Mouse (Mus musculus) lung, adult 2 months (tissue): ENCODE results near the gene Tnfrsf4. TPM values are rescaled to one million over a fixed set of nuclear protein-coding genes. Genes with fewer than 3 reads are reported as not detected.

ENCODE experiments used
- DNase-seq: peaks from one replicate; pipeline ENCODE4 v3.0.0; 2022
- H3K4me1 ChIP-seq: fragments of 200-500 bp; 2 replicates; pipeline ENCODE4 v1.6.1; 2011; ENCODE audit warnings: low read length; ENCODE audit not compliant: control insufficient read depth, insufficient read depth
- H3K4me3 ChIP-seq: fragments of 200-500 bp; replicated peaks from 2 replicates; pipeline ENCODE3; 2011; ENCODE audit warnings: low read depth, mild to moderate bottlenecking, control low read depth, low read length; ENCODE audit errors: extremely low read depth
- CTCF ChIP-seq: fragments of 200-500 bp; IDR thresholded peaks from 2 replicates; pipeline ENCODE4 v1.5.1; 2011; ENCODE audit warnings: mild to moderate bottlenecking, low read length, control low read depth; ENCODE audit not compliant: insufficient read depth
- POLR2A ChIP-seq: fragments of 200-500 bp; IDR thresholded peaks from 2 replicates; pipeline ENCODE4 v1.6.1; 2011; ENCODE audit warnings: low read depth, mild to moderate bottlenecking, control low read depth, low read length, borderline replicate concordance; ENCODE audit errors: extremely low read depth
- WGBS: fragments of 180-500 bp; shearing (Covaris S2); methylation state at CpG from one replicate; pipeline ENCODE4 v1.1.7; 2018; 5-methylcytosine and 5-hydroxymethylcytosine counted together
- polyA plus RNA-seq: library from polyadenylated mRNA; depleted of rRNA; stranded (reverse); fragments of >200 nt; gene quantifications from 2 replicates; pipeline ENCODE4 v1.2.3, GENCODE M21; 2012; rRNA removed

Tnfrsf4 gene
- 5.4 and 7.3 TPM in 2 replicates for polyA plus RNA-seq

- TF ChIP-seq POLR2A (no peak), CTCF (no peak)
Observed at GRCm38 (mm10) chr4:156013637-156014036, at the start of gene Tnfrsf4. Gene Tnfrsf4, plus strand, starts transcription at chr4:156013843.

GRCm38 (mm10) chr4:155964396-155964795, 49.2 kb upstream of the Tnfrsf4 start:
- Histone ChIP-seq H3K4me1 (no peaks in the 10 kb centered on the region), H3K4me3 (no peak overlapping the region)
- no peak for TF ChIP-seq CTCF
- no peak for TF ChIP-seq POLR2A
- 92% methylated on average over 11 of the region's 11 CpGs for WGBS
- no peak for DNase-seq

More at GRCm38 (mm10) chr4:156013637-156014036, at the start of gene Tnfrsf4:
- WGBS = 58% methylated on average over 8 of the region's 8 CpGs
- no peaks in the 10 kb centered on the region for H3K4me1 ChIP-seq
- DNase-seq = no peak
- no peak within 1 kb of the TSS for H3K4me3 ChIP-seq

DNA sequence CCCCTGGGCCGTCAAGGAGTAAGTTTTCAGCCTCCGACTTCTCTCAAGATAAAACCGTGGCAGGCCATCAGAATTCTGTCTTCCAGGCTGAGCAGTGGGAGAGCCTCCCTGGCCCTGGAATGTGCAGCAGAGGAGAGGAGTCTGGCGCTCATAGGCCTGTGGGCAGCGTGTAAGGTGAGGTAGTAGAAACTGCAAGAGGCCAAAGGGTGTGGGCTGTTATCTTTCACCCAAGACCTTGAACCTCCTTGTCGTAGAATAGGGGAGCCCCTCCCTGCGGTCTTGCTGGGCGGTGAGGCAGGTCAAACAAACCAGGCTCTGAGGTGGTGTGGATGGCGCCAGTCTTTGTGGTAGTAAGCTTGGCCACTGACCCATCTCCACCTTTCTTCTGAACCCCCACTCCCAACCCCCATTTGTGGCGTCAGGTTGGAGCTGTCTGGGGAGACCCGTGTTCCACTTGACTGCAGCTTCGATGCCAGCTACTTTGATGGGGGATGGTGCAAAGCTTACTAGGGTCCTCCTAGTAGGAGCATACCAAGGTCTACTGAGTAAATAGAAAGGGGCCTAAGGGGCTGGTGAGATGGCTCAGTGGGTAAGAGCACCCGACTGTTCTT, 44.5 kb upstream of the Tnfrsf4 start:
- no peak for TF ChIP-seq POLR2A
- no peak overlapping the region for H3K4me3 ChIP-seq
- no peak for DNase-seq
- H3K4me1 ChIP-seq = no peaks in the 10 kb centered on the region
- WGBS = 70% methylated on average over 13 of the region's 13 CpGs

GRCm38 (mm10) chr4:155970286-155970685, 43.4 kb upstream of the Tnfrsf4 start:
- Histone ChIP-seq H3K4me3 (no peak overlapping the region), H3K4me1 (no peaks in the 10 kb centered on the region)
- TF ChIP-seq CTCF (no peak), POLR2A (no peak)
- DNase-seq = no peak
- WGBS = 78% methylated on average over 5 of the region's 5 CpGs

- Histone ChIP-seq H3K4me3 (no peak overlapping the region), H3K4me1 (no peaks in the 10 kb centered on the region)
- WGBS = 78% methylated on average over 6 of the region's 6 CpGs
- no peak for DNase-seq
- TF ChIP-seq POLR2A = no peak
- no peak for TF ChIP-seq CTCF
Observed at GRCm38 (mm10) chr4:155972651-155973050, 41.0 kb upstream of the Tnfrsf4 start.

- TF ChIP-seq POLR2A (no peak), CTCF (no peak)
- no peak for DNase-seq
- Histone ChIP-seq H3K4me1 (no peaks in the 10 kb centered on the region), H3K4me3 (no peak overlapping the region)
- 84% methylated on average over 2 of the region's 2 CpGs for WGBS
Observed at GRCm38 (mm10) chr4:155973239-155973638, 40.4 kb upstream of the Tnfrsf4 start.

GRCm38 (mm10) chr4:155981436-155982082, 32.1 kb upstream of the Tnfrsf4 start:
- Histone ChIP-seq H3K4me3 (no peak overlapping the region), H3K4me1 (no peaks in the 10 kb centered on the region)
- TF ChIP-seq CTCF (no peak), POLR2A (no peak)
- WGBS = 69% methylated on average over 12 of the region's 12 CpGs
- DNase-seq = no peak

DNA sequence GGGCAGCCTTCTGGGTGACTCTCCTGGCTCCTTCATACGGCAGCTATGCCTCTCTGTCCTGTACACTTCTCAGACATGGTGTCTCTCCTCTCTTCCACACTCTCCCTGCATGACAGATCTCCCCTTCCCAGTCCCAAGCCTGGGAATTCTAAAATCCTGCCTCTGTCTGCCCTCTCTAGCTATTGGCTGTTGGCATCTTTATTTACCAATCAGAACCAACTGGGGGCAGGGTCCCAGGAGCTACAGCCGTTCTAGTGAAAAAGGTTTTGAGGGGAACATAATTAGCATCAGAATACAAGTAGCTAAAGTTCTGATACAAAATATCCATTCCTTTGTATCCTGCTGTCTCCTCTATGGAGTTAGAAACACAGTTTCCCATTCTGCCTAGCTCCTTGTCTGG, 29.9 kb upstream of the Tnfrsf4 start:
- 23% methylated on average over 2 of the region's 2 CpGs for WGBS
- TF ChIP-seq POLR2A (no peak), CTCF (no peak)
- DNase-seq = no peak
- H3K4me1 ChIP-seq = no peaks in the 10 kb centered on the region
- H3K4me3 ChIP-seq = no peak overlapping the region

DNA sequence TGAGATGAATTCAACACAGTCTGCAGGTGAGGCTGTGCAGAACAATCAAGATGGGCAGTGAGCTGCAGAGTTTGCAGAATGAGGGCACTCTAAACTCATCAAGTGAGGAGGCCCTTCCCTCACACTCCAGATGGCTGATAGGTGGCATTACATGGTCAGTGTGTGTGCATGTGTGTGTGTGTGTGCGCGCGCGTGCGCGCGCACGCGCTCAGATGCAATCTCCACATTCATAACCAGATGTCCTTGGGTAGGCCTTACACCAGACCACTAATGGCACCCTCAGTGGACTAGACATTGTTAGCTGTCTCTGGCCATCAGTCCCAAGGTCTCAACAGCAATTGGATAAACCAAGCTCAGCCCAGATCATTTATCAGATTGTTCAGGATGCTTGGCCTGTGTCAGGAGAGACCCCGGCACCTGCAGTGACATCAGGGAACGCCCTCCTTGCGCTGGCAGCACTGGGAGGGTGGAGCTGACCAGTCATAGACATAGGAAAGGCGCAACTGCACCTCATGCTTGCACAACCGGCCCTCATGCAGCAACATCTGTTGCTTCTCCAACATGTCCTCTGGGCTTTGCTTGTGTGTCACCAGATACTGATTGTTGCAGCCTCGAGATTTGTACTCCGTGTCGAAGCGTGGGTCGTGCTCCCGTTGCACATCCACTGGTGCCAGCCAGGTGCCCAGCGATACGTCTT, 22.3 kb upstream of the Tnfrsf4 start:
- H3K4me3 ChIP-seq = peak overlapping the region; percentile 100
- WGBS = 79% methylated on average over 22 of the region's 22 CpGs
- TF ChIP-seq CTCF = no peak
- no peak for TF ChIP-seq POLR2A
- DNase-seq = peak; percentile 13
- peaks cover 8% of the 10 kb centered on the region for H3K4me1 ChIP-seq

GRCm38 (mm10) chr4:155991908-155992230, 21.8 kb upstream of the Tnfrsf4 start:
- DNase-seq = no peak
- no peak for TF ChIP-seq CTCF
- TF ChIP-seq POLR2A = no peak
- H3K4me1 ChIP-seq = peaks cover 8% of the 10 kb centered on the region
- 17% methylated on average over 37 of the region's 37 CpGs for whole genome bisulfite sequencing
- peak overlapping the region; percentile 100 for H3K4me3 ChIP-seq
